Mouse (Mus musculus): ENCODE results near the gene Dcp1b.
A peak's percentile ranks its signal among the peaks of the same experiment; 100 is the strongest.

Gene Dcp1b

DNA sequence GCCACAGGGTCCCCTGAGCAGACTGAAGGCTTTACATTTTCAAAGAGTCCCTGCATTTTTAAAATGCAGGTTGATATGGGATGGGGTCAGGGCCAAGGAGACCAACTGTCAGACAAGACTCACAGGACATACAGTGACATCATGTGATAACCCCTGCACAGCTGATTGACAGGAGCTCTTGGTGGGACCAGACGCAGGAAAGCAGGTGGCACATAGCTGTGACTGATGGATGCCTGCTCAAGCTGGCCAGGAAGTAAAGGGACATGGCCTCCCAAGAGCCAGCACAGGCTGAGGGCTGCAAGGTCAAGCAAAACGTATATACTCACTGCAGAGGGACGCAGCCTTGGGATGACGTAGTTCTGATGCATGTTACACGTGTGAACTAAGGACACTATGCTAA, 60.4 kb downstream of the Dcp1b start:
- DNase-seq: no peak

DNA sequence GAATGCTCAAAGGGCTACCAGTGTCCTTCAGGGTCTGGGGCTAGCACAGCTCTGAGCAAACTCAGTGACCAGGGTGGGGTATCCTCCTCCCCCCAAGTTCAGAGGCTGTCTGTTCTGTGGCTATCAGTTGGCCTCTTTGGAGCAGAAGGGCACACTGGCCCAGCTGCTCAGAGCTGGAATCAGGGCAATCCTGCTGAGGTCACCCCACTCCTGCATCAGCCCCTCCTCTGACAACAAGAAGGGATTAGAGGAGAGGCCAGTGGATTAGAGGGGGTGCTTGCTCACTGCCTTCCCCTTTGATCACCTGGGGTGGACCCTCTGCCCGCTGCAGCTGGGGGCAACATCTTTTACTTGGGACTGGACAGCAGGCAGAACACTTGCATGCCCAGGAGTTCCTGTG, 61.2 kb downstream of the Dcp1b start, which contains the start of gene Cacna2d4:
Gene Cacna2d4, plus strand, starts transcription at position 286 of the 400 bp plus-strand sequence.
- DNase-seq: no peak

GRCm38 (mm10) chr6:119237427-119237989, 62.5 kb downstream of the Dcp1b start:
- DNase-seq: peak; percentile 63

- DNase-seq: no peak
Measured at GRCm38 (mm10) chr6:119239341-119240005, 64.4 kb downstream of the Dcp1b start.

- no peak for DNase-seq
Measured at GRCm38 (mm10) chr6:119240256-119240655, 65.2 kb downstream of the Dcp1b start.

DNA sequence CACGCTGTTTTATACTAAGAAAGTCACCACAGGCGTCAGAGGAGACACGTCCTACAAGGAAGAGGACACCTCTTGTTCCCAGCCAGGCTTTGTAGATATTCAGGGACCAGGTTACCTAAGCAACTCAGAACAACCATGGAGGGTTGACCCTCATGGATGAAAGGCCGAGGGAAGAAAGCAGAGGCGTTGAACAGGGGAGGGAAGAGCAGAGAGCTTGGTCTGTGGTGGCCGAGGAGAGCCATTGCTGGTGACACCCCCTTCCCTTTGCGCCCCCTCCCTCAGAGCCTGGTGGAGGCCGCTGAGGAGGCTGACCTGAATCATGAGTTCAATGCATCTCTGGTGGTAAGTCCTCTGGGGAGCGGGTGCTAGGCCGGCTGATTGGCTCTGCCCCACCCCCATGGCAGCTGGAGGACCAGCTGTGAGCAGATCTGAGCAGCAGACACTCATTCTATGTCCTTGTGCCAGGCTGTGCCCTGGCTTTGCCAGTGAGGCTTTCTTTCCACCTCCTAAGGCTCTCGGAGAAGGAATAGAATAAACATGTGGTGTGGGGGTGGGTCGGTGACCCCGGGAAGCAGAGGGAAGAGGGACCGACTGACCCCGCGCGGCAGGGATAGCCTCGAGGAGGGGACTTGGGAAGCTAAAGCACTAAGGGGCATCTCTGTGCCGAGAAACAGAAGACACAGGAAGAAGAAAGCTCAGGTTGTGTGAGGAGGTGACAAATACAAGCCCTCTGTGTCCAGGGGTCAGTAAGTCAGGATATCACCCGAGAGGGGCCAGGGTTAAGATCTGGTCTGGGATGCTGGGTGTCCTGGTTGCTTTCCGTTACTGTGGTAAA, 66.0 kb downstream of the Dcp1b start:
- no peak for DNase-seq

DNA sequence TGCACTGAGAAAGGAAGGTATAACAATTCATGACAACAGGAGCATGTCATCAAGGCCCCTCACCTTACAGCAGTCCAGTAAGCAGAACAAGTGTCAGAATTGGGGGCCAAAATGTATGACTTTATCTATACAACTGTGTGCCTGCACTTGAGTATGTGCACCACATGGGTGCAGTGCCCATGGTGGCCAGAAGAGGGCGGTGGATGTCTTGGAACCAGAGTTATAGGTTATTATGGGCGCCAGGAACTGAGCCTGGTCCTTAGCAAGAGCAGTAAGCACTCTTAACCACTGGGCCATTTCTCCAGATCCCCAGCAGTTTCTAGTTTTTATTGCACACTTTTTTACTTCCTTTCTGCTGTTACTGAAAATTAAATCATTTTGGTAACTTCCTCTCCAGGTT, 71.0 kb downstream of the Dcp1b start:
- no peak for DNase-seq

DNA sequence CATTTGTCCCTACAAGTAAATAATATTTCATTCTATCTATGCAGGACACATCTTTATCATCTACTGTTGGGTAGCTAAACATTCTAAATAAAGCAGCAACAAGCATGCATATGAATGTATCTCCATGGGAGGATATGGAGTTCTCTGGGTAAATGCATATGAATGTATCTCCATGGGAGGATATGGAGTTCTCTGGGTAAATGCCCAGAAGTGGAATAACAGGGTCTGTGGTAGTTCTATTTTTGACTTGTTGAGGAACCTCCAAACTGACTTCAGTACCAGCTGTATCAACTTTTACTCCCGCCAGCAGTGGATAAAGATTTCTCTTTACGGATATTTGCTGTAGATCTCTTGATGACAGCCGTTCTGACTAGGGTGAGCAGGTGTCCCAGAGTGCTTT, 73.5 kb downstream of the Dcp1b start:
- no peak for DNase-seq

DNA sequence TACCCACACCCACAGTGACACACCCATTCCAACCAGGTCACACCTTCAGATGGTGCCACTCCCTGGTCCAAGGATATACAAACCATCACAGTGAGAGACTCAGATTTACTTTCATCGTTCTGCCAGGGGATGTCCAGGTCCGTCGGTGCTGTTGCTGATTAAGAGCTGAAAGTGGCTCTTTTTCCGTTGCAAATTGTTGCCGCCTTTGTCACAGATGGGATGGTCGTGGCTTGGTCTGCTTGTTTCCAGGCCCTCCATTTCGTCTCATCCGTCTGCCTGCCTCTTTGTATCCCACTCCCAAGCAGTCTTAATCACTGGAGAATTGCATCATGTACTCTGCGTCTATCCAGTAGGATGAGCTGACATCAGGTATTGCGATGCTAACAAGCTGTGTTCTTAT, 74.7 kb downstream of the Dcp1b start:
- no peak for DNase-seq

- DNase-seq: no peak
Measured at GRCm38 (mm10) chr6:119251704-119252103, 76.7 kb downstream of the Dcp1b start.

All from right cerebral cortex, postnatal 25 days (tissue).